Mouse (Mus musculus): ENCODE data around the gene Dst.

- no peak for TF ChIP-seq POU5F1 (IDR thresholded peaks at IDR 0.05; ENCODE audit: borderline replicate concordance, low read length)
- TF ChIP-seq CTCF (conservative IDR thresholded peaks at IDR 0.05; ENCODE audit: low read length) = no peak
These were observed 168.8 kb downstream of the Dst start for GRCm38 (mm10) chr1:34076701-34077421.

All from E14TG2a.4 (cell line).